Mouse (Mus musculus) stomach, embryonic 16.5 days (tissue): Measurements from ENCODE around the gene Gm26558. TPM values are rescaled to one million over a fixed set of nuclear protein-coding genes. Genes with fewer than 3 reads are reported as not detected.

ENCODE experiments used
- ATAC-seq: fragments of 200-750 bp; cut with Nextera tagmentation; 2 replicates; pipeline ENCODE4 v1.8.0; 2017; ENCODE audit warnings: moderate number of reproducible peaks, moderate TSS enrichment; ENCODE audit not compliant: insufficient read depth, low FRiP score
- H3K27ac ChIP-seq: fragments of 300-500 bp; sonication (generic); 2 replicates; pipeline ENCODE4 v1.5.1; 2014; ENCODE audit warnings: low read length
- H3K27me3 ChIP-seq: fragments of 300-500 bp; sonication (generic); 2 replicates; pipeline ENCODE4 v1.6.1; 2014; ENCODE audit warnings: low read length, control low read depth, mixed read lengths; ENCODE audit not compliant: control insufficient read depth, insufficient read depth
- H3K36me3 ChIP-seq: fragments of 300-500 bp; sonication (generic); 2 replicates; pipeline ENCODE4 v1.6.1; 2014; ENCODE audit warnings: low read length; ENCODE audit not compliant: control insufficient read depth, insufficient read depth
- H3K4me1 ChIP-seq: fragments of 300-500 bp; sonication (generic); 2 replicates; pipeline ENCODE4 v1.6.1; 2014; ENCODE audit warnings: low read length, control low read depth, mixed read lengths; ENCODE audit not compliant: control insufficient read depth, insufficient read depth
- H3K4me2 ChIP-seq: fragments of 300-500 bp; sonication (generic); 2 replicates; pipeline ENCODE4 v1.6.1; 2014; ENCODE audit warnings: low read depth, low read length, mixed read lengths
- H3K4me3 ChIP-seq: fragments of 300-500 bp; sonication (generic); replicated peaks from 2 replicates; pipeline ENCODE4 v1.5.1; 2014; ENCODE audit warnings: mild to moderate bottlenecking, low read length
- H3K9ac ChIP-seq: fragments of 300-500 bp; sonication (generic); 2 replicates; pipeline ENCODE4 v1.6.1; 2014; ENCODE audit warnings: low read length
- H3K9me3 ChIP-seq: fragments of 300-500 bp; sonication (generic); replicated peaks from 2 replicates; pipeline ENCODE4 v1.6.1; 2016; ENCODE audit warnings: low read length, control low read depth; ENCODE audit not compliant: control insufficient read depth
- WGBS: fragments of 180-500 bp; shearing (Covaris S2); extraction: QIAGEN DNeasy Blood & Tissue Kit; methylation state at CpG from one replicate; pipeline ENCODE4 v1.1.7; 2014; 5-methylcytosine and 5-hydroxymethylcytosine counted together
- polyA plus RNA-seq: library from polyadenylated mRNA; unstranded; fragments of >200 nt; fragmentation: Nextera tagmentation; extraction: Ambion mirVana; gene quantifications from 2 replicates; pipeline ENCODE4 v1.2.1, GENCODE M21; 2015

Gene Gm26558
- polyA plus RNA-seq: 3.1 and 4.7 TPM in 2 replicates

DNA sequence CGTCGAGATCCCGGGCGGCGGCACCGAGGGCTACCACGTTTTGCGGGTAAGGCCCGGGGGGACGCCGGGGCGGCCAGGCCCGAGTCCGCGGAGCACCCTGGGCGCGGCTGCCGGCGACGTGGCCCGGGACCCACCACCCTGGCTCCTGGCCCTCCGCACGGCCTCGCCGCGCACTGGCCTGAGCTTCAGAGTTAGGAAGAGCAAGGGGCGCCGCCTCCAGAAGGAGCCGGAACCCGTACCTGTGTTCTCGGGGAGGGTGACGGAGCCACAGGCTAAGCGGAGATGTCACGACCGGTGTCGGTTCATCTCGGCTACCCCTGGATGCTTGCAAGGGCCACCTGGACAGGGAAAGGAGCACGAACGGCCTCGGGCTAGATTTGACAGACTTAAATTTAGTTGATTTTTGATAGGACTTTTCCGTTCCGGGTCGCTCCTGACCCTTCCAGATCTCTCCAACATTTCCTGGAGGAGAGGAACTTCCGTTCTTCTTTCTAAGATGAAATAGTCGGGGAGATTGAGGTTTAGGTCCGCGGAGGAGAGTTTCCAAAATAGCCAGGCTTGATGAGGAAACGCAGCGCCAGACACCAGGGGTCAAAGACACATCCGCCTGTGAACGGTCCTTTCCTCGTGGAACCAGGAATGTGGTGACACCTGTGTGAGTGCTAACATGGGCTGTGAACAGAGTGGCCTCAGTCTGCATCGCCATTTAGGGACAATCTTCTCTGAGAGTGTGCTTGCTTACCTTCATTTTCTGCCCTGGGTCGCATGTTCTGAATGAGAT is at the start of gene Gm26558:
Gm26558 (minus strand) TSS at position 394 of the 781 bp plus-strand sequence.
- Histone ChIP-seq H3K27me3 (no peaks in the 10 kb centered on the region), H3K36me3 (0 out of 2 replicates have a peak, but pooled peaks cover 4% of the 10 kb centered on the region), H3K4me3 (peak within 1 kb of the TSS; percentile 98), H3K9me3 (no peaks in the 10 kb centered on the region), H3K4me1 (peaks cover 21% of the 10 kb centered on the region), H3K9ac (peak within 1 kb of the TSS; percentile 83), H3K4me2 (peak within 1 kb of the TSS; percentile 91), H3K27ac (peak within 1 kb of the TSS; percentile 84)
- ATAC-seq: peak; percentile 80
- WGBS: under 1% methylated on average over 51 of the region's 54 CpGs

DNA sequence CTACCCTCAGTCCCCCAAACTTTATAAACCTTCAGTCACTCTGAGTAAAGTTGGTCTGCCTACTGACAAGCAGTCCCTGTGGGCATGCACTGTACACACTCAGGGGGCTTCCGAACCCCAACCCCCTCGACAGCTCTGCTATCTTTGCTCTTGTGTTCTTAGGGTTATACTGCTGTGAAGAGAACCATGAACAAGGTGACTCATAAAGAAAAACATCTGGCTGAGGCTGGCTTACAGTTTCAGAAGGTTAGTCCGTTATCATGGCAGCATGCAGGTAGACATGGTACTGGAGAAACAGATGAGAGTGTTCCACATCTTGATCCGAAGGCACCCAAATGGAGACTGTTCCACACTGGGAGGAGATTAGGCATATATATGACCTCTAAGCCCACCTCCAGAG is 49.0 kb upstream of the Gm26558 start:
- no peak for ATAC-seq
- Histone ChIP-seq H3K27me3 (no peaks in the 10 kb centered on the region), H3K27ac (no peak overlapping the region), H3K9ac (no peak overlapping the region), H3K4me3 (no peak overlapping the region), H3K9me3 (no peaks in the 10 kb centered on the region), H3K4me2 (no peak overlapping the region), H3K4me1 (no peaks in the 10 kb centered on the region), H3K36me3 (peaks cover 26% of the 10 kb centered on the region; the same call in 1 of the 2 replicates)
- WGBS: 93% methylated on average over 4 of the region's 4 CpGs

DNA sequence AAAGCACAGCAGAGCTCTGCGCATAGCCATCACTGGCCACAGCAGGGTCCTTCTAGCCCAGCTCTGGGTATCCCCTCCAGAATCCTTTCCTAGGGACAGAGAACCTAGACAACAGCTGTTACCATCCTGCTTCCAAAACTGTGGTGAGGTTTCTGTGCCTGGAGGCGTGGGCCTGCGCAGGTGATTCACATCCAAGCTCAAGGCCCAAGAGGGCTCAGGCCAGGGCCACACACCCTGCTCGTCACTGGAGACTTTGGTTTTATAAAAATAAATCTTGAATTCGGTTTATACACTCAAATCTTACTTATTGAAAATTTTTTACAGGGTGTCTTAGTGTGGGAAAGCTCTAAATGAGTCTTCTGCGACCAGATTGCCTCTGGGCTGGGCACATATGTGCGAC is 48.3 kb upstream of the Gm26558 start:
- H3K4me2 ChIP-seq: no peak overlapping the region
- no peak overlapping the region for H3K9ac ChIP-seq
- H3K27me3 ChIP-seq: no peaks in the 10 kb centered on the region
- no peak overlapping the region for H3K4me3 ChIP-seq
- peaks cover 21% of the 10 kb centered on the region; the same call in 1 of the 2 replicates for H3K36me3 ChIP-seq
- H3K27ac ChIP-seq: no peak overlapping the region
- no peaks in the 10 kb centered on the region for H3K9me3 ChIP-seq
- no peaks in the 10 kb centered on the region for H3K4me1 ChIP-seq
- no peak for ATAC-seq
- WGBS: 86% methylated on average over 7 of the region's 7 CpGs

DNA sequence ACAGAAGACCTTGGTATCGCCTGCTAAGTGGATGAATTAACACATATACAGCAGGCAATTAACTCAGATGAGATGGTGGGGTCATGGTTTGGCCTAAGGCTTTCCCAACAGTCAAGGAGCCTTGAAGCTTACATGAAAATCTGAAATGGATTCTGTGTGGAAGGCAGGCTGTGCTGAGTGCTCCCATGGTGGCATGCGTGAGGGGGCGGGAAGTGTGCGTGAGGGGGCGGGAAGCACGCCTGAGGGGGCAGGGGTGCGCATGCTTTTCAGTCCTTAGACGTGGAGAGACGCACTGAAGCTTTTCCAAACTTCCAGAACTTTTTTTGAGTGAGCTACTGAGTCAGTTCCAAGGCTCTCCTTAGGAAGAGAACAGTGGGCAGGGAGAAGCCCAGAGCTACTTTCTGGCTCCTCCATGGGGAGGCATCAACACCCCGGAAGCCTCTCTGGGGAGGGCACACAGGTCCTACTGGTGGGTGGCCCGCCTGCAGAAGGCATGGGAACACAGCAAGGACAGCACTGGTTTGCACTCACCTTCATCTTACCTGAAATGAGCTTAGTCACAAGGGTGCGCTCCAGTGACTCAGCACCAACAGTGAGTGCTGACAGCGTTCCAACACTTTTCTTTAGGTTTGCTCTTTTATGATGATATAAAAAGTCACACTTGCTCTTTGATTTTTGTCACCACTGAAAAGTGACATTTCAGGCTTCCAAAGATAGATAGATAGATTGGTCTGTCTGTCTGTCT is 47.2 kb upstream of the Gm26558 start:
- no peak overlapping the region for H3K4me3 ChIP-seq
- no peak overlapping the region for H3K4me2 ChIP-seq
- no peak overlapping the region for H3K27ac ChIP-seq
- H3K9me3 ChIP-seq: no peaks in the 10 kb centered on the region
- H3K27me3 ChIP-seq: no peaks in the 10 kb centered on the region
- peaks cover 16% of the 10 kb centered on the region; the same call in 1 of the 2 replicates for H3K36me3 ChIP-seq
- WGBS: 74% methylated on average over 13 of the region's 13 CpGs
- no peak for ATAC-seq
- no peaks in the 10 kb centered on the region for H3K4me1 ChIP-seq
- no peak overlapping the region for H3K9ac ChIP-seq

DNA sequence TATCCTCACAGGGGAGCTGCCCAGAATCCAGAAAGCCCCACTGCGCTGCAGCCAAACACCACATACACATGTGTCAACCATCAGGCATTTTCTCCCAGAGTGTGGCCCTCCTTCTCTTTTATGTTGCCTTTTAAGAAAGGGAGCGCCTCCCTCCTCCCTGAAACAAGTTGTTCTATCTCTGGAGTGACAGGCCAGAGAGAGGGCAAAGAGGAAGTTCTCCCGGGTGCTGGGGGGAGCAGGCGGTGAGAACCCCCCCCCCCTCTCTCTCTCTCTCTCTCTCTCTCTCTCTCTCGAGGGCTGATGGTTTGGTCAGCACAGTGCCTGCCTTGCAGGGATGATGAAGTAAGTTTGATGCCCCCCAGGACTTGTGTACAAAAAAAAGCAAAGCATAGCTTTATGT is 40.5 kb upstream of the Gm26558 start:
- 39% methylated on average over 5 of the region's 5 CpGs for WGBS
- no peak overlapping the region for H3K27ac ChIP-seq
- no peaks in the 10 kb centered on the region for H3K36me3 ChIP-seq
- H3K9me3 ChIP-seq: no peaks in the 10 kb centered on the region
- no peak overlapping the region for H3K4me3 ChIP-seq
- no peak overlapping the region for H3K9ac ChIP-seq
- no peak overlapping the region for H3K4me2 ChIP-seq
- no peak for ATAC-seq
- no peaks in the 10 kb centered on the region for H3K4me1 ChIP-seq
- no peaks in the 10 kb centered on the region for H3K27me3 ChIP-seq

DNA sequence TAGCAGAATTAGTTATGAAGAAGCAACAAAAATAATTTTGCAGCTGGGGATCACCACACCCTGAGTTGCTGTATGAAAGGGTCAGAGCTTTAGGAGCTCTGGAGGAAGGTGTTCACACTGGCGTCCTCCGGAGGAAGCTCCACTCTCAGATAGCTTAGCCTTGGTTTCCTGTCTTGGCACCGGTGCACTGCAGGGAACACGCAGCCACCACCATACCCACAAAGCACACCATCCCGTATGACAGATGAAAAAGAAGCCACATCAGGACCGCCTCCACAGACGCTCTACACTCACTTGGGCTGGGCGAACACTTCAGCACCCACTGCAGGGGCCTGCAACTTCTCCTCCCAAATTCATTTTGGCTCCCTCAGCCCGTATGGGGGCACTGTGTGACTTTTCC is 39.7 kb upstream of the Gm26558 start:
- no peaks in the 10 kb centered on the region for H3K4me1 ChIP-seq
- no peak for ATAC-seq
- no peak overlapping the region for H3K9ac ChIP-seq
- H3K9me3 ChIP-seq: no peaks in the 10 kb centered on the region
- H3K27me3 ChIP-seq: no peaks in the 10 kb centered on the region
- 62% methylated on average over 9 of the region's 9 CpGs for WGBS
- no peak overlapping the region for H3K27ac ChIP-seq
- H3K4me2 ChIP-seq: no peak overlapping the region
- no peak overlapping the region for H3K4me3 ChIP-seq
- no peaks in the 10 kb centered on the region for H3K36me3 ChIP-seq

DNA sequence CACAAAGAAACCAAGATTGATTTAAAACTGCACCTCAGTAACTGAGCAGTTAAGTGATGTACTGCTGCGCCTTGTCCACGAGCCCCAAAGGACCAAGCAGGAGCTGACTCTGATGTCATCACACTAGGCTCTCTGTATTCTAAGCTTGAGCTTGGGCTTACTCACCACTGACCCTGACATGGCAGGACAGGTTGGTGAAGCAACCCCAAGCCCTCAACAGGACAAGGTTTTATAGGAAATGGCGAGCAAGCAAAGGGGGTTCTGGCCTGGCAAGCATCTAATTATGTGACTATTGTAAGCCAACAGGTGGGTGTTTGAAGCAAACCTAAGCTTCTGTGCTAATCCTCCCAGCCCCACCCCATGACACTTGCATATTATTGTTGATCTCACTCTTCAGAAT is 38.9 kb upstream of the Gm26558 start:
- 88% methylated on average over 3 of the region's 3 CpGs for WGBS
- no peak for ATAC-seq
- Histone ChIP-seq H3K4me2 (no peak overlapping the region), H3K9me3 (no peaks in the 10 kb centered on the region), H3K9ac (no peak overlapping the region), H3K36me3 (no peaks in the 10 kb centered on the region), H3K27me3 (no peaks in the 10 kb centered on the region), H3K27ac (no peak overlapping the region), H3K4me1 (no peaks in the 10 kb centered on the region), H3K4me3 (no peak overlapping the region)

DNA sequence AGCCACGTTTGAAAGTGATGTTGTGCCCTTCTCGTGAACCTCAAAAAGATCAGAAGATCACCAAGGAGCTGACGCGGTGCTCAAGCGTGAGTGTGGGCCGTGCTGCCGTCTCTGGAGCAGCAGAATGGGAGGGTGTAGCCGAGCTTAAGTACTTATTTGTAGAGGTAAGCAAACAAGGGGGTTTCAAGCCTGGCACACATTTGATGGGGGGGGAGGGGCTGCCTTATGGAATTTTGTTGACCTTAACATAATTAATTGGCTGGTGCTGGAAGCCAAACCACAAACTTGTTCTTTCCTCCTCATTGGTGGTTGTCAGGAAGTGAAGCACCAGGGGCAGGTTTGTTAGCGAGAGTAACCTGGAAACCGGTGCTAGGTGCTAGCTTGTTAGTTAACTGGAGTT is 33.8 kb upstream of the Gm26558 start:
- H3K9ac ChIP-seq: no peak overlapping the region
- H3K36me3 ChIP-seq: 0 out of 2 replicates have a peak, but pooled peaks cover 5% of the 10 kb centered on the region
- no peaks in the 10 kb centered on the region for H3K9me3 ChIP-seq
- no peak overlapping the region for H3K27ac ChIP-seq
- H3K4me1 ChIP-seq: no peaks in the 10 kb centered on the region
- WGBS: 60% methylated on average over 10 of the region's 10 CpGs
- H3K27me3 ChIP-seq: no peaks in the 10 kb centered on the region
- no peak overlapping the region for H3K4me2 ChIP-seq
- peak; percentile 76; the same call in 1 of the 2 replicates for ATAC-seq
- no peak overlapping the region for H3K4me3 ChIP-seq

DNA sequence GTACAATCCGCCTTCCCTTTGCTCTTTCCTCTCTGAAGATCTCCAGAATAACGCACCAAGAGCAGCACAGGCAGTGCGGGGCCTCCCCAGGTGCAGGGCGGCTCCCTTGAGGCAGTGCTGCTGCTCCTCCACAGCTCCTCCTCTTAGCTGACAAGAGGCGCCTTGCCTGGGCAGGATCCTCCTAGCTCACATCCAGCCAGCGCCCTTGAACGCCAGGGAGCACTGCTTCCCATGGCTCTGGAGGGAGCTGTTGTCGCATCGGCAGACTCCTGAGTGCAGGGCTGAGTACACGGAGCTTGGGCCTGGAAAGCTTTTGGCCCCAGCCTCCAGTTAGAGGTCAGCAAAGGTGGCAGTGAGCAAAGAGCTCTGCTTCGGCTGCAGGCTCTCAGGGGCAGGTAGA is 28.3 kb upstream of the Gm26558 start:
- Histone ChIP-seq H3K27ac (no peak overlapping the region), H3K9ac (no peak overlapping the region), H3K36me3 (peaks cover 26% of the 10 kb centered on the region), H3K4me3 (no peak overlapping the region), H3K4me2 (no peak overlapping the region), H3K9me3 (no peaks in the 10 kb centered on the region), H3K4me1 (no peaks in the 10 kb centered on the region), H3K27me3 (no peaks in the 10 kb centered on the region)
- no peak for ATAC-seq
- 71% methylated on average over 11 of the region's 11 CpGs for WGBS
